Mouse (Mus musculus) small intestine, adult 2 months (tissue): ENCODE results near the gene Wnt6.

Experiments used
- CTCF ChIP-seq: fragments of 200-500 bp; IDR thresholded peaks from 2 replicates; pipeline ENCODE4 v1.5.1; 2012; ENCODE audit warnings: low read depth, mild to moderate bottlenecking, control low read depth, inconsistent platforms, low read length, moderate library complexity, mixed read lengths; ENCODE audit not compliant: insufficient replicate concordance, insufficient read length; ENCODE audit errors: extremely low read depth
- POLR2A ChIP-seq: fragments of 200-500 bp; IDR thresholded peaks from 2 replicates; pipeline ENCODE4 v1.6.1; 2012; ENCODE audit warnings: low read depth, mild to moderate bottlenecking, control low read depth, inconsistent platforms, low read length, moderate library complexity

DNA sequence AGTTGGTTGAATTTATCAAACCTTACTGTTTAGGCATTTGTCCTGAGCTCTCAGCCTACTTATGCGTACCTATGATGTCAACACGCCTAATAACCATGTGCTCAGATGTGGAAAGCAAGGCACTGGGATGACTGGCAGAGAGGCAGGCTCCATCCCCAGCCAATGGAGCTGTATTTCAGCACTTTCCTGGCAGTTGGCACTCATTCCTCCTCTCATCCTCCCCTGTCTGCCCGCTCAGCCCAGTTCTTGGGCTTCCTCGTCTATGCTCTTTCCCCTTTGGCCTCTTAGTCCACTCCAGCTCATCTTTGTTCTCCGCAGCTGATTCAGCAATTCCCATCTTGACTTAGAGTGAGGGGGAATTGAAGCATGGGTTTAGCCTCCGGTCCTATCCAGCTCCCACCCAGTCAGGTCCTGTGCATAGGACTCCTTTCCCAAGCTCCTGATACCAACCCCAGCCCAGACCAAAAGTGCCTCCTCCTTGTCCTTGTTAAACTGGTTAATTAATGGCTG lies 30.0 kb downstream of the Wnt6 start:
- TF ChIP-seq CTCF, result no peak
- no peak for TF ChIP-seq POLR2A
